Mouse (Mus musculus): ENCODE measurements at regions not wholly inside any gene's neighbourhood (a gene's known extent, or its start where the extent isn't known, plus 50 kb on each side); places are given as distances from the start of the nearest gene placed in this dataset.

- TF ChIP-seq CTCF (IDR thresholded peaks at IDR 0.05) = no peak
- TF ChIP-seq POLR2A (IDR thresholded peaks at IDR 0.05; ENCODE audit: insufficient read depth, low read depth, low read length) = no peak
These were observed 61.6 kb upstream of the Etaa1 start for GRCm38 (mm10) chr11:18015239-18015638.
